Mouse (Mus musculus) megakaryocyte, embryonic 14.5 days (primary cell): ENCODE data around the gene Gnb1.

Source experiments
- FLI1 ChIP-seq: IDR thresholded peaks from 2 replicates; pipeline ENCODE4 v1.6.1; 2012; ENCODE audit warnings: low read length, inconsistent platforms, mixed read lengths
- GATA1 ChIP-seq: IDR thresholded peaks from 3 replicates; pipeline ENCODE4 v1.6.1; 2012; ENCODE audit warnings: mixed read lengths, low read length, inconsistent platforms, borderline replicate concordance

DNA sequence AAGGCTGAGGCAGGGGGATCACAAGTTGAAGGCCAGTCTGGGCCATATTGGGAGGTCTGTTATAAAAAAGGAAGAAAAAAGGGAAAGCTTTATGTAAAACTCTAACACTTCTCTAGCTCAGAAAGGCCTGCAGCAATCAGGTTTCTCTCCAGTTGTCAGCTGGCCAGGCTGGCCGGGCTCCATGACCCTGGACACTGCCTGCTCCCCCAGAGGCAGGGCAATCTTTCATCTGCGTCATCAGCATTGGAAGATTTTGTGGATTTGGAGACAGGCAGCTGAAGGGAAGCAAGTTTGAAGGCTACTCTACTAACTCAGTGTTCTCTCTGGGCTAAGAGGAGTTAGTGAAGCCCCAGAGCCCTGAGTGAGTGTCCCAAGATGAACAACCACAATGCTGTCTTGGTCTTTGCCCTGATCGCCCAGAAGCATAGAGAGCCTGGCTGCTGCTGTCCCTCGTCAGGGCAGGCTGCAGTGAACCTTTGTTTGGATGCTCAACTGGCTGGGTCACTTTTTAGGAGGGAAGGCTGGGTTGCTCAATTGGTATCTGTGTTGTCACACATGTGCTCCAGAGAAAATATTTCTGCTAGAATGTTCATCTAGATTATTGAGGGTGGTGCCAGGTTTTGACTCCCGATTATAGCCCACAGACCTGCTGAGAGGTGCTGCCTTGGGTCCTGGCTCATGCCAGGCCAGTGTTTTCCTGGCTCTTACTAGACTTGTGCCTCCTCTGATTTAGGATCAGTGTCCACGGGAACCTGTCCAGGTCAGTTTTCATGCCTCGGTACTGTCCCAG lies 87.4 kb downstream of the Gnb1 start:
- TF ChIP-seq GATA1 (no peak), FLI1 (no peak)
